Mouse (Mus musculus): ENCODE results near the gene Phf7. TPM values are rescaled to one million over a fixed set of nuclear protein-coding genes. Genes with fewer than 3 reads are reported as not detected.

The Phf7 gene
- polyA plus RNA-seq (2015; fragmentation: Nextera tagmentation; extraction: Ambion mirVana): 12.9 TPM in 2 replicates

DNA sequence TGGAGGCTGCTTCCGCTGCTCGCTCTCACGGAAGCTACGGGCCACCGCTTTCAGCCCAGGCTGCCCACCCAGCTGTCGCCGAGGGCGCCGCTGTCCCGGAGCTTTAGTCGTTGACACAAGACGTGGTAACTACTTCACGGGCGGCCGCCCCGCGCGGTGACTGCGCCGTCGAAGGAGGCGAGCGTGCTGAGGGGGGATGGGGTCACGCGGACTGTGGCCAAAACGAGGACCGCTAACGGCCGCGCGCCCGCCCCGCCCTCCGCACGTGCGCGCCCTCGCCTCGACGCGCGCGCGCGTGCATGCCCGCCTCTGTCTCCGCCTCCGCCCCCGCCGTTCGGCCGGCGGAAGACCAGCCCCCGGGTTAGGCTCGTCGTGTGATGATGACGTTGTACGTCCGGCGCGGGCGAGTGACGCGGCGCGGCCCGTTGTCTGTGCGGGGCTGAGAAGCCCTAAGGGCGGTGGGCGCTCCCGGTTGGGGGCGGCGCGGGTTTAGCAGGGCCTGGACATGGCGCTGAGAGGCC, at the start of gene Phf7, which contains the start of gene Bap1:
Gene Phf7 (minus strand): TSS at position 234 of the 521 bp plus-strand sequence.
Gene Bap1 (plus strand): TSS at position 367 of the 521 bp plus-strand sequence.

DNA sequence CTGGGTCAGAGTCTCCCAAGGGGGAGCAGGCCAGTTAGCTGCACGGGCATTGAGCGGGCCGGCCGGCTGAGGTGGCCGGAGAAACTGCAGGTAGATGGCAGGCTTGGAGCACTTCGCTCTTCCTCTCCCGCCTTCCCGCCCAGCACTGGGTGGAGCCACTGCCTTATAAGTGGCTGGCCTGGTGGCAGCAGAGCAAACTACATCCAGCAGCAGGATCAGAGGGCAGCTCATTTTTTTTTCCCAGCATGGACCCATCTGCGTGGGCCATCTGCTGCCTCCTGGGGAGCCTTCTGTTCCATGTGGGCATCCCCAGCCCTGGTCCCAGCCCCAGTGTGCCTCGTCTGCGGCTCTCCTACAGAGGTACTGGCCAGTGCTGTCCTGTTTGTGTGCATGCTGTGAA, 33.5 kb downstream of the Phf7 start, which contains the start of gene Sema3g:
Gene Sema3g (plus strand): TSS at position 195 of the 400 bp plus-strand sequence.

DNA sequence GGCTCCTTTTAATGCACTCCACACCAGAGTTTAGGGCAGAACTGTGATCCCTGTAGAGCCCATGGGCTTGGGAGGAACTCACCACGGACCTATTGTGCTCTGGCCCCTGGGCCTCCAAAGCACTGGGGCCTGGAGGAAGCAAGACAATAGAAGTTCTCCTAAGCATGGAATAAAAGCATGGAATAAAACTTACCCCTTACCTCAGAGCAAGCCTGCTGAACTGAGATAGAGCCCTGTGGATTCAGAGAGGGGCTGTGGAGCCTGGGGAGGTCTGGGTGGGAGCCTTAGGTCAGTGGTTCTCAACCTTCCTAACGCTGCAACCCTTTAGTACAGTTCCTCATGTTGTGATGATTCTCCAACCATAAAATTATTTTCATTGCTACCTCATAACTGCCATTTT, 34.3 kb downstream of the Phf7 start, which contains the start of gene Nisch:
Gene Nisch (minus strand): TSS at position 101 of the 400 bp plus-strand sequence.

DNA sequence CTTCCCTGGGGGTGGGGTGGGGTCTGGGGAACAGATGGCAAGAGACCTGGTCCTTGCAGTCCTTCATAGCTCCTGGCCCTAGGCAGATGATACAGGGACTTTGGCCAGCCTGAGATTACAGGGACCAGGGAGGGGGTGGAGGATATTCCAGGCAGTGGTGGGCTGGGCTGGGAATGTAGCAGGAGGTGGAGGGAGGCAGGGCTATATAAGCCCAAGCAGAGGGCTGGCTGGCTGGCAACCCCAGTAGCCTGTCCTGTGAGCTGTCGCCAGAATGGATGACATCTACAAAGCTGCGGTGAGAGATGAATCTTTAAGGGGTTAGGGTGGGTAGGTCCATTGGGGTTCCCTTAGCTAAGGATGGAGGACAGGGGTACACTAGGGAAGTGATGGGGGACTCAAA, 43.0 kb downstream of the Phf7 start, which contains the start of gene Tnnc1:
Gene Tnnc1 (plus strand): TSS at position 229 of the 400 bp plus-strand sequence.

Other genes with a start within 250 kb of the Phf7 start
- gene Glt8d1, start 249.9 kb downstream of the Phf7 start, polyA plus RNA-seq (2015; fragmentation: Nextera tagmentation; extraction: Ambion mirVana): 20.8 and 29.2 TPM in 2 replicates
- 311 and 313 TPM in 2 replicates for gene Spcs1, start 249.6 kb downstream of the Phf7 start, polyA plus RNA-seq (2015; fragmentation: Nextera tagmentation; extraction: Ambion mirVana)
- gene Pbrm1, start 232.2 kb downstream of the Phf7 start, polyA plus RNA-seq (2015; fragmentation: Nextera tagmentation; extraction: Ambion mirVana): 64.9 and 65.8 TPM in 2 replicates
- 135 and 137 TPM in 2 replicates for gene Gnl3, start 232.2 kb downstream of the Phf7 start, polyA plus RNA-seq (2015; fragmentation: Nextera tagmentation; extraction: Ambion mirVana)
- 136 and 138 TPM in 2 replicates for gene Smim4, start 122.4 kb downstream of the Phf7 start, polyA plus RNA-seq (2015; fragmentation: Nextera tagmentation; extraction: Ambion mirVana)
- 88.3 and 97.0 TPM in 2 replicates for gene Nt5dc2, start 120.3 kb downstream of the Phf7 start, polyA plus RNA-seq (2015; fragmentation: Nextera tagmentation; extraction: Ambion mirVana)
- 28.7 and 37.1 TPM in 2 replicates for gene Stab1, start 82.7 kb downstream of the Phf7 start, polyA plus RNA-seq (2015; fragmentation: Nextera tagmentation; extraction: Ambion mirVana)
- 0.53 and 0.75 TPM in 2 replicates for gene Tnnc1, start 43.0 kb downstream of the Phf7 start, polyA plus RNA-seq (2015; fragmentation: Nextera tagmentation; extraction: Ambion mirVana)
- gene Nisch, start 34.4 kb downstream of the Phf7 start, polyA plus RNA-seq (2015; fragmentation: Nextera tagmentation; extraction: Ambion mirVana): 94.1 and 119 TPM in 2 replicates
- 1.1 TPM in 2 replicates for gene Sema3g, start 33.5 kb downstream of the Phf7 start, polyA plus RNA-seq (2015; fragmentation: Nextera tagmentation; extraction: Ambion mirVana)
- gene Bap1, start 133 bp upstream of the Phf7 start, polyA plus RNA-seq (2015; fragmentation: Nextera tagmentation; extraction: Ambion mirVana): 36.9 TPM in 2 replicates
- 0.50 and 0.70 TPM in 2 replicates for gene Dnah1, start 72.6 kb upstream of the Phf7 start, polyA plus RNA-seq (2015; fragmentation: Nextera tagmentation; extraction: Ambion mirVana)
- gene Capn7, start 85.3 kb upstream of the Phf7 start, polyA plus RNA-seq (2015; fragmentation: Nextera tagmentation; extraction: Ambion mirVana): 17.7 and 20.7 TPM in 2 replicates
- gene Sh3bp5, start 184.8 kb upstream of the Phf7 start, polyA plus RNA-seq (2015; fragmentation: Nextera tagmentation; extraction: Ambion mirVana): 20.2 and 31.5 TPM in 2 replicates
- gene Eaf1, start 243.1 kb upstream of the Phf7 start, polyA plus RNA-seq (2015; fragmentation: Nextera tagmentation; extraction: Ambion mirVana): 19.8 and 20.8 TPM in 2 replicates
- 42.0 and 50.2 TPM in 2 replicates for gene Mettl6, start 243.7 kb upstream of the Phf7 start, polyA plus RNA-seq (2015; fragmentation: Nextera tagmentation; extraction: Ambion mirVana)